Mouse (Mus musculus) adrenal gland, adult (tissue): ENCODE measurements around the gene Lrfn3.

Source experiments
- DNase-seq, 2 experiments: peaks; one replicate each; pipeline ENCODE4 v3.0.0; 2022 to 2023; ENCODE audit warnings: low spot score in 1 of 2; ENCODE audit not compliant: inconsistent age in 2 of 2

The Lrfn3 gene

GRCm38 (mm10) chr7:30346635-30347379, 15.8 kb downstream of the Lrfn3 start:
- DNase-seq, result peak; percentile 50 to 87

- no peak for DNase-seq
Measured at GRCm38 (mm10) chr7:30339432-30340109, 23.0 kb downstream of the Lrfn3 start.

- peak; percentile 72 to 91 for DNase-seq
Measured at GRCm38 (mm10) chr7:30336384-30336783, 26.2 kb downstream of the Lrfn3 start.

GRCm38 (mm10) chr7:30335688-30336087, 26.9 kb downstream of the Lrfn3 start:
- DNase-seq, result no peak

- DNase-seq, result no peak
Measured at GRCm38 (mm10) chr7:30334563-30334962, 28.0 kb downstream of the Lrfn3 start.

GRCm38 (mm10) chr7:30333436-30333835, 29.1 kb downstream of the Lrfn3 start:
- DNase-seq, result peak; percentile 84 to 94

- no peak for DNase-seq
Measured at GRCm38 (mm10) chr7:30332622-30333259, 29.8 kb downstream of the Lrfn3 start.

- DNase-seq, result peak; percentile 75 to 89
Measured at GRCm38 (mm10) chr7:30331887-30332286, 30.7 kb downstream of the Lrfn3 start.

- DNase-seq, result no peak
Measured at GRCm38 (mm10) chr7:30328379-30328778, 34.2 kb downstream of the Lrfn3 start.

GRCm38 (mm10) chr7:30327140-30327539, 35.4 kb downstream of the Lrfn3 start:
- no peak for DNase-seq

GRCm38 (mm10) chr7:30326427-30326826, 36.1 kb downstream of the Lrfn3 start:
- DNase-seq, result no peak

GRCm38 (mm10) chr7:30325364-30325763, 37.2 kb downstream of the Lrfn3 start:
- peak in 1 of 2 experiments; percentile 73 for DNase-seq

GRCm38 (mm10) chr7:30324300-30324944, 38.1 kb downstream of the Lrfn3 start:
- DNase-seq, result no peak

- DNase-seq, result no peak
Measured at GRCm38 (mm10) chr7:30323795-30324194, 38.8 kb downstream of the Lrfn3 start, which contains the start of gene Sdhaf1. Gene Sdhaf1 (minus strand): TSS chr7:30323895.

GRCm38 (mm10) chr7:30322865-30323264, 39.7 kb downstream of the Lrfn3 start:
- no peak for DNase-seq

GRCm38 (mm10) chr7:30322285-30322667, 40.3 kb downstream of the Lrfn3 start:
- DNase-seq, result peak; percentile 98 to 99

GRCm38 (mm10) chr7:30321539-30322284, 40.9 kb downstream of the Lrfn3 start, which contains the start of gene E130208F15Rik:
Gene E130208F15Rik (plus strand): TSS chr7:30321740.
- peak; percentile 87 to 93 for DNase-seq

GRCm38 (mm10) chr7:30320946-30321345, 41.6 kb downstream of the Lrfn3 start:
- DNase-seq, result no peak

GRCm38 (mm10) chr7:30318142-30318541, 44.4 kb downstream of the Lrfn3 start:
- no peak for DNase-seq
